Mouse (Mus musculus) effector memory CD4-positive, alpha-beta T cell, adult 5 months (primary cell): ENCODE data around the gene Rtn4rl1. TPM values are rescaled to one million over a fixed set of nuclear protein-coding genes. Genes with fewer than 3 reads are reported as not detected.

Experiments used
- polyA plus RNA-seq: library from polyadenylated mRNA; unstranded; fragments of 100-300 nt; shearing (Covaris generic); gene quantifications from one replicate; pipeline ENCODE4 v1.2.1, GENCODE M21; 2017

Gene Rtn4rl1
- 20.8 TPM for polyA plus RNA-seq

DNA sequence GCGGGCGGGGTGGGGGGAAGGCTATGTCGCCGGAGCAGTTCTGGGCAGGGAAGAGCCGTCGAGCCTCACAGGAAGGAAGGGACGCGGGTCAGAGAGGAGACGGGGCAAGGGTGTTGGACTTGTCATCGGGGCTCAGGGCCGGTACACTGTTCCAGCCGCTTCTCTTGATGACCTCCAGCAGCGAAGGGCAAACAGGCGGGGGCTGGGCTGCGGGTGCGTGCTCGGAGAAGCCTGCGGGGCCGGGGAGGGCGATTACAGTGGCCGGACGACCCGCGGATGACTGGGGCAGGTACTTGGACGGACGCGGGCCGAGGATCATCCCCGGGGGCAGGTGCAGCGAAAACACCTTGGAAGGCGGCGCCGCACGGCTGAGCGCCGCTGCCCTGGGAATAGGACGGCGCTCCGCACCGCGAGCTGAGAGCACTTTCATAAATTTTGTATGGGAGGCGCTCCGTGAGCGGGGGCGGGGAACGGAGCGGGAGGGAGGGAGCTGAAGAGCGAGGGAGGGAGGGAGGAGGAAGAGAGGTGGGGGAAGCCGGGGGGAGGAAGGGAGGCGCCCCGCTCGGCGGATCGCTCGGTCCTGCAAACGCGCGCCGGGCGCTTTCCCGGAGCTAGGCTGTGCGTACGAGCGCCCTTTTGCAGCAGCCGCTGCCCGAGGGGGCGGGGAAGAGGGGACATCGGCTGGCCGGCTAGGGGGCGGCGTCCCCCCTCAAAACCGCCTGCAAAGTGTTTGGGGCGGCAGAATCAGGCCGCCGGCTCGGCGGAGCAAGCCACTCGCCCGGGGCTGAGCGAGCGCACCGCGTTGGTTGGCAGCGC lies at the start of gene Rtn4rl1:
Gene Rtn4rl1, plus strand, starts transcription at position 528 of the 816 bp plus-strand sequence.

DNA sequence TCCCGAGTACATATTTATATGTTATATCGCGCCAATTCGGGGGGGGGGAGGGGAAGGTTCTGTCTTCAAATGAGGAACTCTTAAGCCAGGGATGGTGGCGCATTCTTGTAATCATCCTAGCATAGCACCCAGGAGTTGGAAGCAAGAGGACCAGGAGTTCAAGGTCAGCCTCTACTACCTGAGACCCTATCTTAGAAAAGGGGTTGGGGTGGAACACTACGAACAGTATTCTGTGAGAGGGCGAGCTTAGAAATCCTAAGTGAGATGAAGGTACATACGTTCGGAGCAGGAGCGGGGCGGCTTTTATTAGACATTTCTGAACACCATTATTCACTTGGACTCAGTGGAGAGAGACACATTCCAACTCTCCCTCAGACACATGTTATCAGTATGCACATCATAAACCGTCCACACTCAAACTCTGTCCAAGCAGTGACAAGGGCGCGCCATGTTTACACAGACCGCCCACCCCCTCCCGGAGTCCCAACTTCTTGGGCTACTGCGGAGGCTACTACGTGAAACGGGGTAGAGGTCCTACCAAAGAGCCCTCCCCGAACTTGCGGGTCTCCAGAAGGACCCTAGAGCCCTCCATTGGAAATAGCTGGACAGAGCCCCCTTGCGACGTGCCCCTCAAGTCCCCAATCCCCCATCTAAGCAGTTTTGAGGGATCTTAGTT lies 24.0 kb upstream of the Rtn4rl1 start, which contains the start of gene Hic1:
Gene Hic1, minus strand, starts transcription at position 115 of the 676 bp plus-strand sequence.

GRCm38 (mm10) chr11:75178672-75179208 lies 14.8 kb upstream of the Rtn4rl1 start, which contains the start of gene Ovca2:
Ovca2 (minus strand) TSS chr11:75178835.

DNA sequence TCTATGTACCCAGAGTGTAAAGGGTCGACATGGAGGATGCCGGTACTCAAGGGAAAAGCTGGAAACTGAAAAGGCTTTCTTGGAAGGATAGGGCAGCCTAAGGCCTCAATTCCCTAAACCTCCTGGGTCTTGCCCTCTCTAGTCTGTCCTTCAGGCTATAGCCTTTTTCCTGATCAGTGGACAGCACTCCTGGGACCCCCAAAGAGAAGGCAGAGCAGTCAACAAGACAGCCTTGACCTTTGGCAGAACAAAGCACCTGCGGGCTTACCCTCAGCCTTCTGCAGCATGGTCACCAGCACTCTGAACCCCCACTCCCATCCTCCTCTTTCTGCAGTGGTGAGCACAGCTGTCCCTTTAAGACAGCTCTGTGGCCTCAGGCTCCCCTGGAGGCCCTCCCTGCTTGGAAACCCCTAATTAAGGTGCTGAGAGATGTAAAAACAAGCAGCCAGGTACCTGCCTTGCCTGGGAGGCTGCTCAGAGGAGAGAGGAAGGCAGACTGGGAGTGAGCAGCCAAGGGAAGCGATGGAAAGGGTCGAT lies 2.6 kb upstream of the Rtn4rl1 start, which contains the start of gene Dph1:
Gene Dph1, minus strand, starts transcription at position 337 of the 537 bp plus-strand sequence.

Other genes with a start within 250 kb of the Rtn4rl1 start
- 14.4 TPM for gene Hic1, start 24.3 kb upstream of the Rtn4rl1 start, polyA plus RNA-seq
- gene Ovca2, start 14.9 kb upstream of the Rtn4rl1 start, polyA plus RNA-seq: 31.6 TPM
- gene Dph1, start 2.5 kb upstream of the Rtn4rl1 start, polyA plus RNA-seq: 13.9 TPM
- 101 TPM for gene Rpa1, start 154.5 kb downstream of the Rtn4rl1 start, polyA plus RNA-seq
- gene Smyd4, start 154.7 kb downstream of the Rtn4rl1 start, polyA plus RNA-seq: 20.9 TPM
- gene Serpinf1, start 228.9 kb downstream of the Rtn4rl1 start, polyA plus RNA-seq: 0.65 TPM
- gene Serpinf2, start 245.8 kb downstream of the Rtn4rl1 start, polyA plus RNA-seq: not detected